Mouse (Mus musculus) intestine, embryonic 14.5 days (tissue): ENCODE data around the gene Clspn. TPM values are rescaled to one million over a fixed set of nuclear protein-coding genes. Genes with fewer than 3 reads are reported as not detected.
"Not testable (repeated sequence)": the region's sequence is repeated elsewhere in the genome, so short reads cannot be mapped to it uniquely, and the experiment has no call there.

ENCODE experiments used
- ATAC-seq: fragments of 200-750 bp; cut with Nextera tagmentation; replicated peaks from 2 replicates; pipeline ENCODE4 v1.8.0; 2017; ENCODE audit warnings: low read depth, moderate number of reproducible peaks, moderate TSS enrichment, moderate library complexity; ENCODE audit not compliant: low FRiP score, low TSS enrichment
- DNase-seq: peaks from one replicate; pipeline ENCODE4 v3.0.0-alpha.2; 2018; ENCODE audit warnings: low spot score
- H3K27ac ChIP-seq: fragments of 300-500 bp; sonication (generic); 2 replicates; pipeline ENCODE4 v1.5.1; 2014; ENCODE audit warnings: low read depth, mild to moderate bottlenecking, control low read depth
- H3K27me3 ChIP-seq: fragments of 300-500 bp; sonication (generic); replicated peaks from 2 replicates; pipeline ENCODE4 v1.6.1; 2014; ENCODE audit warnings: low read length, control low read depth; ENCODE audit not compliant: control insufficient read depth, insufficient read depth
- H3K36me3 ChIP-seq: fragments of 300-500 bp; sonication (generic); 2 replicates; pipeline ENCODE4 v1.6.1; 2014; ENCODE audit warnings: low read length, control low read depth; ENCODE audit not compliant: control insufficient read depth, insufficient read depth
- H3K4me1 ChIP-seq: fragments of 300-500 bp; sonication (generic); replicated peaks from 2 replicates; pipeline ENCODE4 v1.6.1; 2014; ENCODE audit warnings: low read length, control low read depth, mixed read lengths; ENCODE audit not compliant: control insufficient read depth, insufficient read depth
- H3K4me2 ChIP-seq: fragments of 300-500 bp; sonication (generic); 2 replicates; pipeline ENCODE4 v1.6.1; 2014; ENCODE audit warnings: low read length
- H3K4me3 ChIP-seq: fragments of 300-500 bp; sonication (generic); 2 replicates; pipeline ENCODE4 v1.5.1; 2014; ENCODE audit warnings: low read depth, low read length, control low read depth, mixed read lengths
- H3K9ac ChIP-seq: fragments of 300-500 bp; sonication (generic); 2 replicates; pipeline ENCODE4 v1.6.1; 2014; ENCODE audit warnings: mild to moderate bottlenecking, low read length
- H3K9me3 ChIP-seq: fragments of 300-500 bp; sonication (generic); 2 replicates; pipeline ENCODE4 v1.6.1; 2016; ENCODE audit warnings: low read length, control low read depth; ENCODE audit not compliant: control insufficient read depth
- WGBS: fragments of 180-500 bp; shearing (Covaris S2); extraction: QIAGEN DNeasy Blood & Tissue Kit; methylation state at CpG from one replicate; pipeline ENCODE4 v1.1.7; 2014; 5-methylcytosine and 5-hydroxymethylcytosine counted together
- polyA plus RNA-seq: library from polyadenylated mRNA; unstranded; fragments of >200 nt; fragmentation: Nextera tagmentation; extraction: Ambion mirVana; gene quantifications from 2 replicates; pipeline ENCODE4 v1.2.1, GENCODE M21; 2014

Clspn gene
- polyA plus RNA-seq, 1 experiment from 2014 or later = 40.9 TPM

DNA sequence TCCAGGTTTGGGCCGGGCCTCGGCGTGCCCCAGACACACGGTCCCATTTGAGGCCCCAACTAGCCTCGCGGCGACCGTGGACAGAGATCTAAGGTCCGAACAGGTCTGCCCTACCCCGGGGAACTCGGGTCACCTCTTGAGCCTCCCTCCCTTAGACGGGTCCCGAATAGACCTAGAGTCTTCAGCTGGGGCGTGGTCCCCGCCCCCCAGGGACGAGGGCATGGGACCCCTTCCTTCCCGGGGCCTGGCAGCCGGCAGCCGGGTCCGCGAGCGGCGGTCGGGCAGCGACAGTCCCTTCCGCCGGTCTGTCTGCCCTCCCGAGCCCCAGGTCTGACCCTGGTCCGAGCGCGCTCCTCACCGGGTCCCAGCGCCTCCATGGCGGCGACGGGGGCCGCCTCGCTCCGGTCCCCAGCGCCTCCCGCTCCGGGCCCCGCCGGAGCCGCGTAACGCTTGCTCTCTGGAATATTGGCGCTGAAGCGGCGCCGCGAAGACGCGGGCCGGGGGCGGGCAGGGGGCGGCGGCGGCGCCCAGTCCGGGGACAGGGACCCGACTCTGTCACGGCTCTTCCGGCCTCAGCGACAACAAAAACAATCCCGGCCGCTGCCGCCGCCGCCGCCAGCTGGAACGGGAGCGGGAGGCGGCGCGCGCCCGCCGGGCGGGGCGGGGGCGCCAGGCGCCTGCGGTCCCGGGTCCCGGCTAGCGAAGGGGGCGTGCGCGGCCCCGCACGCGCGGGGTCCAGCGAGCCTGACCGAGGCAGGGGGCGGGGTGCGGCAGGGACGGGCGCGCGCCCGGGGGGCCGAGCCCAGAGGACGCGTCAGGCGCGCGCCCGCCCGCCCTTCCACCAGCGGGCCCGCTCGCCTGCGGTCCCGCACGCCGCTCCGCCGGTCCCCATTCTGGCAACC lies 23.7 kb upstream of the Clspn start, which contains the start of gene Ago4:
TSS of gene Ago4 (minus strand) at position 646 of the 902 bp plus-strand sequence.
- Histone ChIP-seq H3K4me1 (peaks cover 6% of the 10 kb centered on the region; the same call in 1 of the 2 replicates), H3K4me2 (peak within 1 kb of the TSS; percentile 94), H3K36me3 (no peaks in the 10 kb centered on the region), H3K27ac (no peak within 1 kb of the TSS), H3K9me3 (no peaks in the 10 kb centered on the region), H3K9ac (peak within 1 kb of the TSS; percentile 69), H3K4me3 (peak within 1 kb of the TSS; percentile 83), H3K27me3 (no peaks in the 10 kb centered on the region)
- peak; percentile 92 for ATAC-seq
- WGBS = under 1% methylated on average over 59 of the region's 120 CpGs
- peak; percentile 69 for DNase-seq

DNA sequence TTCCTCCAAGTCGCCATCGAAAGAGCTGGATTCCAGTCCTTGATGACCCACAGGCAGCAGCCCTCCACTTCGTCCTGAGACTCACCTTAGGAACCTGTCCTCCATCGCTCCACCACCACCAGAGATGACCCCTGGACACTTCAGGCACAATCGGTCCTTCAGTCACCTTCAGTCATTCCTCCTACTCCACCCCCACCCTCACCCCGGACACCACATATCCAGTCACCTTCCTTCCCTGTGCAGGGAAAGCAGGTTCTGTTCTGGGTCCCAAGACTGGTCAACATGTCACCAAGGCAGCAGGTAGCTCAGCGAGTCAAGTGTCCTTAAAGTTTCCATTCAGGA lies 23.0 kb upstream of the Clspn start:
- Histone ChIP-seq H3K4me3 (peak overlapping the region; percentile 83), H3K27me3 (no peaks in the 10 kb centered on the region), H3K4me1 (peaks cover 6% of the 10 kb centered on the region; the same call in 1 of the 2 replicates), H3K9me3 (no peaks in the 10 kb centered on the region), H3K4me2 (peak overlapping the region; percentile 94), H3K27ac (no peak overlapping the region), H3K9ac (peak overlapping the region; percentile 69), H3K36me3 (no peaks in the 10 kb centered on the region)
- WGBS = 9% methylated on average over 7 of the region's 7 CpGs
- DNase-seq (no peak), ATAC-seq (peak; percentile 54)

DNA sequence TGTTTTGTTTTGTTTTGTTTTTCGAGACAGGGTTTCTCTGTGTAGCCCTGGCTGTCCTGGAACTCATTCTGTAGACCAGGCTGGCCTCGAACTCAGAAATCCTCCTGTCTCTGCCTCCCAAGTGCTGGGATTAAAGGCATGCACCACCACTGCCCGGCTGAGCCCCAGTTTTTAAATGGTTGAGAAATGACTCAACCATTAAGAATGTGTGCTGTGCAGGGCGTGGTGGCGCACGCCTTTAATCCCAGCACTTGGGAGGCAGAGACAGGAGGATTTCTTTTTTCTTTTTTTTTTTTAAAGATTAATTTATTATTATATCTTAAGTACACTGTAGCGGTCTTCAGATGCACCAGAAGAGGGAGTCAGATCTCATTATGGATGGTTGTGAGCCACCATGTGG lies 21.1 kb upstream of the Clspn start:
- 96% methylated on average over 7 of the region's 7 CpGs for WGBS
- not testable (repeated sequence) for DNase-seq, H3K4me3 ChIP-seq, H3K27ac ChIP-seq, ATAC-seq, H3K27me3 ChIP-seq, H3K9me3 ChIP-seq, H3K4me1 ChIP-seq, H3K36me3 ChIP-seq, H3K9ac ChIP-seq, H3K4me2 ChIP-seq

DNA sequence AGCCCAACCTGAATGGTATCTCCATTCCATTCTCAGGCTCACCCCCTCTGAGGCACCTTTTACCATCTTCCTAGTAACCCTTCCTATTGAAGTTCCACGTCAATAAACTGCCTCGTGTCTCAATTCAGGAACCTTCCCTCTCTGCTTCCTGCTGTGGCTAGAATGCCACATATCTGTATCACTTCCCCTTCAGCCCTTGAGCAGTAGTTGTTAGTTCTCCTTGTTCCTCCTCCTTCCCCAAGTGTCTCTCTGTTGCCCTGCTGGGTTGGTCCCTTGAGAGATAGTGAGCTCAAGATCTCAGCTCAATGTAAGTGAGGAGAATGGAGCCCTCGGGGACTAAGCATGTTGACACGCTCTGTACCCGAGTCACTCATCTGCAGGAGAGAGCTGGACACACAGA lies 19.9 kb upstream of the Clspn start:
- no peak overlapping the region for H3K4me2 ChIP-seq
- H3K27ac ChIP-seq = no peak overlapping the region
- H3K4me3 ChIP-seq = no peak overlapping the region
- no peaks in the 10 kb centered on the region for H3K9me3 ChIP-seq
- H3K4me1 ChIP-seq = peaks cover 6% of the 10 kb centered on the region; the same call in 1 of the 2 replicates
- 75% methylated on average over 5 of the region's 5 CpGs for WGBS
- no peak for ATAC-seq
- no peak overlapping the region for H3K9ac ChIP-seq
- H3K27me3 ChIP-seq = no peaks in the 10 kb centered on the region
- no peak for DNase-seq
- no peaks in the 10 kb centered on the region for H3K36me3 ChIP-seq

DNA sequence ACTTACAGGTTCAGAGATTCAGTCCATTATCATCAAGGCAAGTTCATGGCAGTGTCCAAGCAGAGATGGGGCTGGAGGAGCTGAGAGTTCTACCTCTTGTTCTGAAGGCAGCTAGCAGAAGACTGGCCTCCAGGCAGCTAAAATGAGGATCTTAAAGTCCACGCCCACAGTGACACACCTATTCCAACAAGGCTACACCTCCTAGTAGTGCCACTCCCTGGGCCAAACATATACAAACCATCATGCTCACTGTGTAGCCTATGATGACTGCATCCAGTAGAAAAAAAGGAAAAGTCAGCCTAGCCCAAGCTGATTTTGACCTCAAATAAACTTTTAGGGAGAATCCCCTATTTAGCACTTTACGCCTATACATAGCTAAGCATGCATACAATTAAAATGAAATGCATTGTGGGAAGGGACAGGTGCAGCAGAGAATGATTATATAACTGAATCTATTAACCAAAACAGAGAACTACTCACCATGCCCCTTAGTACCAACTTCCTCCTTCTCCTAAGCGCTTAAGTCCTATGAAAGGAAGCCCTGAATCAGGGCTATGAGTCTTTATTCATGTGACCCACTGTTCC lies 16.2 kb upstream of the Clspn start:
- ATAC-seq (no peak), DNase-seq (no peak)
- Histone ChIP-seq H3K36me3 (no peaks in the 10 kb centered on the region), H3K9me3 (no peaks in the 10 kb centered on the region), H3K4me2 (no peak overlapping the region), H3K4me1 (no peaks in the 10 kb centered on the region), H3K27me3 (no peaks in the 10 kb centered on the region), H3K9ac (no peak overlapping the region), H3K27ac (no peak overlapping the region), H3K4me3 (no peak overlapping the region)
- 88% methylated on average over 3 of the region's 3 CpGs for WGBS

DNA sequence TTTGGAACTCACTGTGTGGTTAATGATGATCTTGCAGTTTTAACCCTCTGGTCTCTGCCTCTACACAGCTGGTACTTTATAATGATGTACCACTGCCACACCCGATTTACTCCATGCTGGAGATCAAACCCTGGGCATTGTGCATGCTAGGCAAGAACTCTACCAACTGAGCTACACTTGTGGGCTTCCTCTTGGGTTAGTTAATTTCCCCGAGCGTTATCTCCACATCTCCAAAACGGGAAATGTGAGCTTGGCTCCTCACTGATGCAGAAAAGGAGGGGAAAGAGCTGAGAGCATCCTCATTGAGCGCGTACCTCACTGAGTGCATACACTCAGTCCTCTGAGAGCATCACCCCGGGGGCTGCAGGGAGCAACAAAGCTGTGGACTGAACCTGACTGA lies 13.9 kb upstream of the Clspn start:
- Histone ChIP-seq H3K4me3 (no peak overlapping the region), H3K4me1 (no peaks in the 10 kb centered on the region), H3K4me2 (no peak overlapping the region), H3K36me3 (no peaks in the 10 kb centered on the region), H3K9me3 (no peaks in the 10 kb centered on the region), H3K9ac (no peak overlapping the region), H3K27ac (no peak overlapping the region), H3K27me3 (no peaks in the 10 kb centered on the region)
- DNase-seq = no peak
- WGBS = 65% methylated on average over 7 of the region's 7 CpGs
- ATAC-seq = no peak

DNA sequence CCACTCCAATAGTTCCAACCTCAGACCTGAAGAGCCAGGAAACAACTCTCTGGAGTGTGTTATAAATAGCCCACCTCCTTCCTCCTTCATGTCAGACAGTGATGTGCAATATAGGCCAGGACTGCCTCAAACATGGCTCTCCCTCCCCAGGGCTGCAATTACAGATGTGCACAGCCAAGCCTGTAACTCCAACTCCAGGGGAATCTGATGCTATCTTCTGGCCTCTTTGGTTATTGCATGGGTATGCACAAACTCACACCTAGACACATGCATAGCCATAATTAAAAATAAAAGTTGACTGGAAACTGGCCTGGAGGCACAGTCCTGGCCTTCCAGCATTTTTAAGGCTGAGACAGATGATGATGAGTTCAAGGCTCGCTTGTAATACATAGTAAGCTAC lies 11.7 kb upstream of the Clspn start:
- WGBS = 75% methylated on average over 1 of the region's 1 CpGs
- ATAC-seq (no peak), DNase-seq (no peak)
- Histone ChIP-seq H3K9ac (no peak overlapping the region), H3K27ac (no peak overlapping the region), H3K9me3 (no peaks in the 10 kb centered on the region), H3K4me3 (no peak overlapping the region), H3K36me3 (no peaks in the 10 kb centered on the region), H3K27me3 (no peaks in the 10 kb centered on the region), H3K4me2 (no peak overlapping the region), H3K4me1 (no peaks in the 10 kb centered on the region)

DNA sequence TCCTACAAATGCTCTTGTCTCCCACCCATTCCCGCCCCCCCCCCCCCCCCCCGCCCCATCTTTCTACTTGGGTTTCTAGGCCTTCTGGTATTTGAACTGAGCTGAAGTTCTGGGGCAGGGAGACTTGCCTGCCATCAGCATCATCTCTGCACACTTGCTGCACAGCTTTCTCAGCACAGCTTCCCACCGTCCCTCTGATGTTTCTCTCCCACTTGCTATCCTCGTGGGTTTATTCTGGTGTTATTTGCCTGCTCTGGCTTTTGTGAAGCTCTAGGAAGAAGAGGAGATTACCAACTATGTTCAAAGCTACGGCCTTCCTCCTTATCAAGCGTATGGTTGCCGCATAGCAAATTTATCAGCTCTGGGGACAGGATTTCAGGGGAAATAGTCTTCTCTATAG lies 11.0 kb upstream of the Clspn start:
- Histone ChIP-seq H3K27ac (no peak overlapping the region), H3K4me2 (no peak overlapping the region), H3K27me3 (no peaks in the 10 kb centered on the region), H3K9ac (no peak overlapping the region), H3K4me1 (no peaks in the 10 kb centered on the region), H3K4me3 (no peak overlapping the region), H3K36me3 (no peaks in the 10 kb centered on the region), H3K9me3 (no peaks in the 10 kb centered on the region)
- WGBS = 84% methylated on average over 5 of the region's 7 CpGs
- no peak for ATAC-seq
- DNase-seq = no peak
